Mouse (Mus musculus): Measurements from ENCODE around the gene Dnajc30. TPM values are rescaled to one million over a fixed set of nuclear protein-coding genes. Genes with fewer than 3 reads are reported as not detected.
"Not testable (repeated sequence)": the region's sequence is repeated elsewhere in the genome, so short reads cannot be mapped to it uniquely, and the experiment has no call there.

Dnajc30 gene
- total RNA-seq (2021), result 10 to 100 TPM; 27.4 to 30.1 TPM

DNA sequence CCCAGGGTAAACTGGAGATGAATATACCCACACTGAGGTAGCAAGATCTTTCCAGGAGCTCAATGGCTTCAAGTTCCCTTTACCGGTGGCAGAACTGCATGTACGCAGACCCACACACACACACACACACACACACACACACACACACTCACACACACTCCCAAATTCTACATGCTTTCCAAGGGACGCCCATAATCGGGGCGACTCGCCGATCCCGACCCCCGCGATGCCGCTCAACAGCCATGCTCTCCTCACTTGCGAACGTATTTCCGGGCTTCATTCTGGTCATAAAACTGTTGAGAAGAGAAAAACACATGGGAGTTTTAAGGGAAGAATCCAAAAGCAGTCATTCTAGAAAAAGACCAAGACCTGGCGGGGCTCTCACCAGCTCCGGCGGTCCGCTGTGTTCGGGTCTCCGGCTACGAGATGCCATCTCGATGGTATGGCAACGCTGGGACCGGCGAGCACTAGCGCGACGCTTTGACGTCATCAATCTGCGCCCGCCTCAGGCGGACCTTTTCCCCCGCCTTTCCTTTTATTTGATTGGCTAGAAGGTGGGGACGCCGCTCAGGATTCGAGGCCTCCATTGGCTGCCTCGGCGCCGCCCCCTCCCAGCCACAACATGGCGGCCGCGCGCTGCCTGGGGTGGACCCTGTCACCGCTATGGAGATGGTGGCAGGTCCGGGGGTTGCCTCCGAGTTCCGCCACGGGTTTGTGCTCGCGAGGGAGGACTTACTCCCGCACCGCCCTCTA lies at the start of gene Dnajc30:
Gene Dnajc30 (plus strand): TSS at position 574 of the 753 bp plus-strand sequence.
- DNase-seq, result peak; percentile 99
- intact Hi-C loops (cut with DNase I), result no loop called here

DNA sequence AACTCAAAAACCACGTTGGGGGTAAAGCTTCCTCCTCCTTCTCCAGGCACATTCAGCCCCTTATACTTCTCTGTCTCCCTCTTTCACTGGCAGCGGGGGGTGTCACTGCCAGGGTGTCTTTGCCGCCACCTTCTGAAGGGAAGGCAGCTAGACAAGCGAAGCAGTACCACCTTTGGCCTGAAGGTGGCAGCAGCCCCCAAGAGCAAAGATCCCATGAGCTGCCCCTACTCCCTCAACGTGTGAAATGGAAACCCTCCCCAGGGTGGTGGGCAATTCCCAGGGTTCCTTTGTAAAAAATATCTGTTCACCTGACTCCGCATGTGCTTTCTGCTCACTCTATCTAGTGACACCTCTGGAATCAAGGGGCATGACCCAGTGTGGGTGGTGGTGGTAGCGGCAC lies 48.5 kb upstream of the Dnajc30 start:
- intact Hi-C loops (cut with DNase I), result loop anchor here (5.0 to 10.0 kb wide), 2 partner anchors 159 to 177 kb away; no protein-coding TSS in a partner anchor
- DNase-seq, result peak; percentile 88

DNA sequence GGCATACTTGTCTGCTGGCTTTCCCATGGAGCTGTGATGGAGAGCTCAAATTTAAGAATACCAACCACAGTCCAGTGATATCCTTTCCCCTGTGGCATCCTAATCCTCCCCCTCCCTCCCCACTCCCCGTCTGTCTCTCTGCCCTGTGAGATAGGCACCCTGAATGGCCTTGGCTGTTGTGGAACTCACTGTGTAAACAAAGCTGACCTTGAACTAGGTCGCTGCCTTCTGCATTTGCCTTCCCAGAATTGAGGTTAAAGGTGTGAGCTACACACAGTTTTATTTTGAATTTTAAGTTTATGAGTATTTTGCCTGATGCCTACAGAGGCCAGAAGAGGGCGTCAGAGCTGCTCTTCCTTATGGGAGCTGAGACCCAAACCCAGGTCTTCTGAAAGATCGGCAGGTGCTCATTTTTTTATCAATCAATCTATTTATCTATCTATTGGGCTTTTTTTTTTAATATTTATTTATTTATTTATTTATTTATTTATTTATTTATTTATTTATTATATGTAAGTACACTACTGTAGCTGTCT lies 47.7 kb upstream of the Dnajc30 start:
- intact Hi-C loops (cut with DNase I), result loop anchor here (5.0 to 10.0 kb wide), 2 partner anchors 159 to 176 kb away; no protein-coding TSS in a partner anchor
- no peak for DNase-seq

DNA sequence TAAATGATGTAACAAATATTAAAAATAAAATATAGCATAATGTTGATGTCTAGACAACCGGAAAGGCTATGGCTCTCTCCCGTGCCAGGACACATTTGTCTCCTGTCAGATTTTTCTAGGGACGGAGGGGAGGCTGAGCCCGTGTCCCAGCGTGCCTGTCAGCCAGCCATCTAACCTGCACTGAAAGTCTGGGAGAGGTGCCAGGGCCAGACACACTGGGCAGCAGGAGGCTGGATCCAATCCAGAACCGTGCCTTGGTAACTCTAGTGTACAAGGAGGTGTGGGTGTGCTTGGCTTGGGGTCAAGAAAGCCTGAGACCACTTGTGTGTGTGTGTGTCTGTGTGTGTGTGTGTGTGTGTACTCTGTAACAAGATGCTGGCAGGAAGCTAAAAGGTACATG lies 42.2 kb upstream of the Dnajc30 start:
- intact Hi-C loops (cut with DNase I), result no loop called here
- peak; percentile 97 for DNase-seq

DNA sequence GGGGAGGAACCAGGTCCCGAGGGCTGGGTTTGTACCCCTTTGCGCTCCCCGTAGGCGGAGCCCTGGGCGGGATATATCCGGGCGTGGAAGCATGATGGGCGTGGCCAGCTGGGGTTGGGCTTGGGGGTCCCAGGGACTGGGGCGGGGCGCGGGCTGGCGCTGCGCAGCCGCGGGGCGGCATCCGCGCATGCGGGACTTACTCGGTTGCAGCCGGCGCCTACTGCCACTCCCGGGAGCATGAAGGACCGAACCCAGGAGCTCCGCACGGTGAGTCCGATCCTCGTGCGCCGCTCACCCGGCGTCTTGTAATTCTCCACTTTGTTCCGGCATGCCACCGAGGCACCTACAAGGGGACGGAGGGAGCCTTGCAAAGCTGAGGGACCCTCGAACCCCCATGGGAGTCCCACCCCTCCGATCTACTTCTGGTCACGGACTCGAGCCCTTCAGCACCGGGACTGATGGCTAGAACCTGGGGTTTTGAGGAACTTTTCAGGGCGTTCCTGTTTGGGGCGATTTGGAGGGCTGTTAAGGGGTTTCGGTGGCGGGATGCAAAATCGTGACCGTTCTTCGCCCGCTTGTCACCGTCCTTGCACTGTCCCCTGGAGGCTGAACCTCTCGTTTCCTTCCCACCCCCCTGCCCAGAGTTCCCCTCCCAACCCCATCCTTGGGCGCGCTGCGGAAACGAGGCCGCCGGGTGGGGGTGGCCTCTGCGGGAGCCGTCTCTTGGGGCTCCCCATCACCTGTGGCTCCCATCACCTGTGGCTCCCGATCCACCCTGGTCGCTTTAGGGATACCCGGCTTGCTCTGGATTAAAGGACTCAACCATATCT lies 40.4 kb upstream of the Dnajc30 start, which contains the start of gene Stx1a:
Gene Stx1a (plus strand): TSS at position 139 of the 830 bp plus-strand sequence.
- peak; percentile 90 for DNase-seq
- intact Hi-C loops (cut with DNase I), result no loop called here

DNA sequence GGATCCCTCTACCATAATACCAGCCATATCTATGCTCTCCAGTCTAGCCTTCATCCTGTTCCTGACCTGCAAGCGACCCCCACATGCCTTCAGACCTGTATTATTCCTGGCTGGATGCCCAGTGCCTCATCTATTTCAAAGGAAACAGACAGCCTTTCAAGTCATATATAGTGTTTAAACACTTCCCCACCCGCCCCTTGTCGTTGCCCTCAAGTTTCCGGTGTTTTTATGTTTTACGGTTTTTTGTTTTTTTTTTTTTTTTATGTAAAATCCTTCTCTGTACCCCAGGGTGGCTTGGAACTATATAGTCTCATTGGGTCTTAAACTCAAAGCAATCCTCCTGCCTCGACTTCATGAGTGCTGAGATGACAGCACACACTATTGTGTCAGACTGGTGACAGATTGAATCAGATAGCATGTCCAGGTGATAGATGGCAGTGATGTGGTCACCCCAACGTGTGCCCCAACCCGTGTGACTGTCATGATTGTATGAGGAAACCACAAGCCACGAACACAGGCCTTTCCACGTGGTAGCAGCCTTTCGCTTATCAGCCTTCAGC lies 39.3 kb upstream of the Dnajc30 start:
- intact Hi-C loops (cut with DNase I), result no loop called here
- DNase-seq, result no peak

DNA sequence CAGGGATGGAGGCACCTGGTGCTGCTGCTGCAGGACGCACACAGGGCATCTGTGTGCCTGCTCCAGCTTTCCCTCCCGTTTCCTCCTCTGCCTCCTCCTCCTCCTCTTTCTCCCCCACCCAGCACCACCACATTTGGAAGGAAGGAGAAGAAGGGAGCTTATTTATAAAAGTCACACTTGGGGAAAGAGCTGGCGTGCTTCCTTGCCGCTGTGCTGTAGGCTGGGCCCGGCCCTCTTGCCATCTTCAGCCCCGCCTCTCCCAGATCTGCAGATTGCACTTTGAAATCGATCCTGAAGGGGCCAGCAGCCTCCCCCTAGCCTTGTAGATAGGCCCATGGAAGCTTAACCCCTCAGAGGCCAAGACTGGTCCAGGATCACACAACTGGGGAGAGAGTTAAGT lies 38.1 kb upstream of the Dnajc30 start:
- intact Hi-C loops (cut with DNase I), result no loop called here
- no peak for DNase-seq

DNA sequence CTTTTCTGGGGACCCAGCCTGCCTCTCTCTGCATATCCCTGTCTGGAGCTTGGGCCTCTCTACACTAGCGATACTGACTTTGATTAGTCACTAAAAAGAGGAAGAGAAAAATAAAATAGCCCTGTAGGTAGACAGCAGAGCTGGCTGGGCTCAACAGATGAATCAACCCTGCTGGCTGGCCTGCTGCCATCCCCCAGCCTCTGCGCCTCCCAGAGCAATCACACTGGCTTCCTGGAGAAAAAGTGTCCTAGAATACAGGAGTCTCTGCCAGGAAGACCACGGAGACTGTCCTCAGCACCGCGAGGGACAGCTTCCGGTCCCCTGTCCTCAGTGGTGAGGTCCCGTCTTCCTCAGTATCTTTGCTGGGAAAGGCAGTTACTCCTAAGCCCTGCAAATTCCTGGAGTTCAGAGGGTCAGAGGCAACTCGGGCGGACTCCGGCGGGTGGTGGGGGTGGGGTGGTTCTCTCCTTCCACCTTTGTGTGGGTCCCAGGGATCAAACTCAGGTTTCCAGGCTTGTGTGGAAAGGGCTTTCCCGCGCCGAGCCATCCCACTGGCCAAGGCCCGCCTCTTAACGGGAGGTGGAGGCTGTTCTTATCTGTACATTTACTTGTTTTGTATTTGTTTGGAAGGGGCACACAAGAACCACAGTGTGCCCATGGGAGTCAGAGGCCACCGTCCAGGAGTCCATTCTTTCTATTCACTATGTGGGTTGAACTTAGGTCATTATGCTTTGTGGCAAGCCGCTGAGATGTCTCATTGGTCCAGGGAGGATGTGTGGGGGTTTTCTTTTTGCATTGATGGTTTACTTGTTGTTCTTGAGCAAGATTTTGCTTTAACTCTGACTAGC lies 34.8 kb upstream of the Dnajc30 start:
- intact Hi-C loops (cut with DNase I), result no loop called here
- peak; percentile 60 for DNase-seq

DNA sequence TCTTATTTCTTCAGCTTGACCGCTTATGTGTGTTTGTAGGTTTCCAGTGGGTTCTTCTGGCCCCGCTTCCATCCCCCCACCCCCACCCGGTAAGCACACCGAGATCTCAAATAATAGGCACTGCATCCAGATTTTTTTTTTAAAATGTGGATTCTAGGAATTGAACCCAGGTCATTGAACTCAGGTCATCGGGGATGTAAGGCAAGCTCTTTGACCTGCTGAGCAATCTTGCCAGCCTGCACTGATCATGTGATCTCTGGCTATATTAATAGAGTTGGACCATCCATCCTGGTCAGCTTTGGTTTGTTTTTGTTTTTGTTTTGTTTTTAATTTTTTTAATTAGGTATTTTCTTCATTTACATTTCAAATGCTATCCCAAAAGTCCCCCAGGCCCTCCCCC lies 31.4 kb upstream of the Dnajc30 start:
- intact Hi-C loops (cut with DNase I), result no loop called here
- DNase-seq, result no peak

DNA sequence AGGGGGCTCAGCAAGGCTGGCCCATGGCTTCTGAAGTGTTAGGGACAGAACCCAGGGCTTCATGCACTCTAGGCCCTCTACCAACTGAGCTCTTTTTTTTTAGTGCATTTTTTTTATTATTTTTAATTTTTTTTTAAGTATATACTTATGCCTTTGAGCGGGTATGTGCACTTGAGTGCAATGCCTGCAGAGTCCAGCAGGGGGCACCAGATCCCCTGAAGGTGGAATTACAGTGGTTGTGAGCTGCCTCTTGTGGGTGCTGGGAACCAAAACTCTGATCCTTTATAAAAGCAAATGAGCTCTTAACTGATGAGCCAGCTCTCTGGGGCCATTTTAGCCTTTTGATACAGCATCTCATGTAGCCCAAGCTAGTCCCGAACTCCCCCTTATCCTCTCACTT lies 29.4 kb upstream of the Dnajc30 start:
- DNase-seq, result no peak
- intact Hi-C loops (cut with DNase I), result no loop called here

DNA sequence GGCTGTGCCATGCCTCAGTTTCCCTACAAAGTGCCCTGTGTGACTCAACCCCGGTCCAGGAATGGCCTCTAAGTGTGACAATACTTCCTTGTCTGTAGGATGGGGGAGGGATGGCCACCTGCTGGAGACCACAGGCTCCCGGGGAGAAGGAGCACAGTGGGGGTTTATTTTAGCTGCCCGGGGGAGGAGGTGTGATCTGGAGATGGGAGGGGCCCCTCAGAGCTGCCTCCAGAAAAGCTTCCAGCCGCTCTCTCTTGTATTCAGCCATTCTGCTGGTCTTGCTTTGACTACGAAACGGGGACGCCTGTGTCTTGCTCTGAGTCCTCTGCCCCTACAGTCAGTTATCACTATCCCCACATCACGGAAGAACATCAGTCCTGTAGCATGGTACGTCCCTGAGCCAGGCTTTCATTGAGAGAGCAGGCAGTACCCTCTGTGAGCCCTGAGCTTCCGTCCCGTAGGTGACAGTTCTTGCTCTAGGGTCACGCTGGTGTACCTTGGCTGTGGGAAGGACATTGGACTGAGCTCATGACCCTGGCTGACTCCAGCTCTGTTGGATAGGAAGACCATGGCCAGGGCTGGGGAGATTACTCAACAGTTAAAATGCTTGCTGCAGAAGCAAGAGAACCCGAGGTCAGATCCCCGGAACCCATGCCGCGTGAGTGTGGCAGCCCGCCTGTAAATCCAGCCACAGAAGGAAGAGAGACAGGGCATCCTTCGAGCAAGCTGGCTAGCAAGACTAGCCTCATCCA lies 28.2 kb upstream of the Dnajc30 start:
- DNase-seq, result no peak
- intact Hi-C loops (cut with DNase I), result no loop called here

DNA sequence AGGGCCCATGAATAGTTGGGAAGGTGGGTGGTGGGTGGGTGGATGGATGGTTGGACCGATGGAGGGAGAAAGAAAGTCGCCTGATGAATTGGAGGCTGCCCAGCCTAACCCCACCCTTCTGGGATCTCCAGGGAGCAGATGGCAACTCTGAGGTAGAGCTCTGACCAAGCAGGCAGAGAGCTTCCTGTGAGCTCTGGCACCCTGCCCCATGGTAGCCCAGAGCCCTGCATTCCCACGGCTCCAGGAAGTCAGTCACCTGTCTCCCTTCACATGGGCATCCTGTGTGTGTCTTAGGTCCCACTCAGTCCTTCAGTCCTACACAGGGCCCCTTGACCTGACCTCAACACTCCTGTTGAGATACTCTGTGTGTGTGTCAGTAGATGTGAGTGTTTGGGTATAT lies 26.1 kb upstream of the Dnajc30 start:
- no peak for DNase-seq
- intact Hi-C loops (cut with DNase I), result no loop called here

DNA sequence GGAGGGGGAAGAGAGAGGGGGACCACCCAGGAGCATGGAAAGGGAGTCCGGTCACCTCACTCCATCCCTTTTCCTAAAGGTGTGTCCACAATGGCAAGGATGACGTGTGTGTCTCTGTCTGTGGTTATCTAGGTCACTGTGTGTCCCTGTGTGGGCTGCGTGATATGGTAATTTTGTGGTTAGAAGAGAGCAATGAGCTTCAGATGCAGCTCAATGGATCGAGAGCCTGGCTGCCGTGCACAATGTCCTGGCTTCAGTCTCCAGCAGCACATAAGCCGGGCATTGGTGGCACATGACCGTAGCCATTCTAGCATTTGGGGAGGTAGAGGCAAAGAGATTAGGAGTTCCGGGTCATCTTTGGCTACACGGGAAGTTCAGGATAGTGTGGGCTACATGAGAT lies 24.5 kb upstream of the Dnajc30 start:
- DNase-seq, result no peak
- intact Hi-C loops (cut with DNase I), result no loop called here

DNA sequence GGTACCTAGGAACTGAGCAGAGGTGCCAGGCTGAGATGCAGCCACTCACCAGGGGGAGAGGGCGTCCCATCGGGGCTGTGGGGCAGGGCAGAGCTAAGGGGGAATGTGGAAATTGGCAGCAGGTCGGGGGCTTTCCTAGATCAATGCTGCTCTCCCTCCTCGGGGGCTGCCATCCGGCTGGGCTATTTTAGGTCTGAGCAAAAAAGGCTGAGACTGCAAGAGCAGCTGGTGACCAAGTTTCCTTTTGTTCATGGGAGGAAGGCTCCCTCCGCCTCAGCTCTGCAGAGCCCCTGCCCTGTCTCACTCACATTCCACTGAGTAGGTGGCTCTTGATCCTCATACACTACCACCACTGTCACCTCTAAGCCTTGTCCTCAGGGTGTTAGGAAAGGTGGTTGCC lies 23.9 kb upstream of the Dnajc30 start:
- DNase-seq, result no peak
- intact Hi-C loops (cut with DNase I), result no loop called here

DNA sequence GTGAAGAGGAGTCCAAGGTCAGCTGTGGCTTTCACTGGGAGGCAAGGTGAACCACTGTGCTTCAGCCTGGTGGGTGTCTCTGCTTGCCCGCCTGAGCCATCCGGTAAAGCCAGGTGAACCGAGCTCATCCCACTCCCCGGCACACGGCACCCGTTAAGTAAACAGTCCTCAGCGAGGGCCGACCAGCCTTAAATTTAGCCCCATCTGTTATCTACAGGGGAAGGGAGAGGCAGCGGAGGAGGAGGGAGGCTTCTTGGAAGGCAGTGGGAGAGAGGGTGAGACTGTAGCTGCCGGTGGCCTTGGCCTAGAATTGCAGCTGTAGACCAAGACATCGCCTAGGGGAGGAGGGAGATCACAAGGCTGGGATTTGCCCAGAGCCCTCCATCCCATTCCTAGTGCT lies 23.2 kb upstream of the Dnajc30 start:
- DNase-seq, result no peak
- intact Hi-C loops (cut with DNase I), result no loop called here

DNA sequence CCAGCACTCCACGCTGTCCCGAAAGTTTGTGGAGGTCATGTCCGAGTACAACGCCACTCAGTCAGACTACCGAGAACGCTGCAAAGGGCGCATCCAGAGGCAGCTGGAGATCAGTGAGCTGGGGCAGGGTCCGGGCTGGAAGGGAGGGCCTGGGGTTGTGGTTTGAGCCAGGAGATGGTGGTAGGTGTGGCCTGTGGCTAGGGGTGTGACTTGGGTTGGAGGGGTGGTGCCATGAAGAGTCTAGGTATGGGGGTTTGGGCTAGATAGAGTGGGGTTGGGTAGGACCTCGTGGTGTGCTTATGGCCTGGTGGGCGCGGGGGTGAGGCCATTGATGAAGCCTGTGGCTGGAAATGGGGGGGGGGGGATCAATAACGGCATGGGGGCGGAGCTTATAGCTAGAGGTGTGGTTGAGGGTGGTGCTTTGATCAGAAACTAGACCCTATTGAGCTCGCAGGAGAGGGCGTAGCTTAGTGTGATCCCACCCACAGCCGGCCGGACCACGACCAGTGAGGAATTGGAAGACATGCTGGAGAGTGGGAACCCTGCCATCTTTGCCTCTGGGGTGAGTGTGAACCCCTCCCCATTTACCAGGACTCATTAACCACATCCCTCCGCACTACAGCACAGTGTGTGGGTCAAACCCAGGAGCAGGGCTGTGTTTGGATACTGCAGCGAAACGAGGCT lies 21.8 kb upstream of the Dnajc30 start:
- intact Hi-C loops (cut with DNase I), result no loop called here
- no peak for DNase-seq

DNA sequence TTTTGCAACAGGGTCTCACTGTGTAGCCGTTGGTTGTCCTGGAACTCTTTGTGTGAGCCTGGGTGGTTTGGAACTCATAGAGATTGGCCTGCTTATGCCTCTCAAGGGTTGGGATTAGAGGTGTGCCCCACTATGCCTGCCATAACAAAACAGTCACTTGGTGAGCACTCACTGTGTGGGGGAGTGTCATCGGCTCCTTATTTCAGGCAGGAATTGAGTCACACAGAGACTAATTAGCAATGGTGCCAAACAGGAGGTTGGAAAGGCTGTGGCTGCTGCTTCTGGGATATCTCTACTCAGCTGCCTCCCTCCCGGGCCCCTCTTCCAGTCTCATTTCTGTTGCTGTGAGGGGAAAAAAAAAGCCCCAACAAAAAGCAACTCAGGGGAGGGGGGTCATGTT lies 19.4 kb upstream of the Dnajc30 start:
- intact Hi-C loops (cut with DNase I), result no loop called here
- DNase-seq, result no peak

DNA sequence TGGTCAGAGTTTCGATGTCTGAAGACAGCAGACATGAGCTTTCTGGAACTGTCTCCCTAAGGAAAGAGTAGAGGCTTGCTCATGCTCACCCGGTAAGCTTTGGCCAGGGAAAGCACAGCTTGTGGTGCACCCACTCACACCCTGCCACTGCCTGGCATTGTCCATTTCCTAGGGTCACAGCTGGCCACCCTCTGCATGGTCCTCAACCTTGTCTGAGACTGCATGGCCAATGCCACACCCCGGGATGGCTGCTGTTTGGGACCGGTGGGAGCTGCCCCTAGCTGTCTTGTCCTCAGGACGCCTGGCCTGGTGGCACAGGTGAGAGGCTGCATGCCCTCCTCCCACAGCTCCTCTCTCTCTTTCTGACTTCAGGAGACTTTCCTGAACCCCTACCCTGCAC lies 15.5 kb upstream of the Dnajc30 start:
- no peak for DNase-seq
- intact Hi-C loops (cut with DNase I), result no loop called here

DNA sequence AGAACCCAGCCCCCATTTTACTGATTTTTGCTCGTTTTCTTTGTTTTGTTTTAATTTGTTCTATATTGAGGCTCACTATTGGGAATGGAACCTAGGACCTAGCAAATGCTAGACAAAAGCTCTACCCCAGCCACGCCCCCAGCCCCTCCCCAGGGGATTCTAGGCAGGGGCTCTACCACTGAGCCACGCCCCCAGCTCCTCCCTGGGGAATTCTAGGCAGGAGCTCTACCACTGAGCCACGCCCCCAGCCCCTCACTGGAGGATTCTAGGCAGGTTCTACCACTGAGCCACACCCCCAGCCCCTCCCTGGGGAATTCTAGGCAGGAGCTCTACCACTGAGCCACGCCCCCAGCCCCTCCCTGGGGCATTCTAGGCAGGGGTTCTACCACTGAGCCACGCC lies 14.7 kb upstream of the Dnajc30 start:
- intact Hi-C loops (cut with DNase I); DNase-seq: not testable (repeated sequence)
